Mouse (Mus musculus): ENCODE measurements at regions not wholly inside any gene's neighbourhood (a gene's known extent, or its start where the extent isn't known, plus 50 kb on each side); places are given as distances from the start of the nearest gene placed in this dataset.
"Not testable (repeated sequence)": the region's sequence is repeated elsewhere in the genome, so short reads cannot be mapped to it uniquely, and the experiment has no call there.

GRCm38 (mm10) chr19:9338971-9339370 is 203.5 kb upstream of the Asrgl1 start:
- not testable (repeated sequence) for DNase-seq (ENCODE audit: low spot score in 2 of 2)

GRCm38 (mm10) chr19:9337447-9337846 is 202.0 kb upstream of the Asrgl1 start:
- DNase-seq (ENCODE audit: low spot score in 2 of 2) = not testable (repeated sequence)

- not testable (repeated sequence) for DNase-seq (ENCODE audit: low spot score in 2 of 2)
Observed at GRCm38 (mm10) chr19:9317932-9318331, 182.5 kb upstream of the Asrgl1 start.

GRCm38 (mm10) chr19:9316162-9316561 is 180.7 kb upstream of the Asrgl1 start:
- DNase-seq (ENCODE audit: low spot score in 2 of 2) = not testable (repeated sequence)

DNA sequence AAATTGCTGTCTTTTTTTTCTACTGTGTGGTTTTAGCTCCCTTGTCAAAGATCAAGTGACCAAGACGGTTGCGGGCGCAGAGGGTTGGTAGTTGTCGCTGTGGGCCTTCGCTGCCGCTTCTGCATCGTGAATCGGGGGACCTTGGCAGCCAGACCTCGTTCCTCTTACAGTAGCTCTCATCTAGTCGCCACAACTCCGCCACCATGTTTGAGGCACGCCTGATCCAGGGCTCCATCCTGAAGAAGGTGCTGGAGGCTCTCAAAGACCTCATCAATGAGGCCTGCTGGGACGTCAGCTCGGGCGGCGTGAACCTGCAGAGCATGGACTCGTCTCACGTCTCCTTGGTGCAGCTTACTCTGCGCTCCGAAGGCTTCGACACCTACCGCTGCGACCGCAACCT is 147.7 kb upstream of the Asrgl1 start:
- peak; percentile 0 to 30 for DNase-seq (ENCODE audit: low spot score in 2 of 2)

- DNase-seq (ENCODE audit: low spot score in 2 of 2) = not testable (repeated sequence)
Observed at GRCm38 (mm10) chr19:9234676-9235075, 99.2 kb upstream of the Asrgl1 start.
